Mouse (Mus musculus): ENCODE results near the gene Noc3l.

DNA sequence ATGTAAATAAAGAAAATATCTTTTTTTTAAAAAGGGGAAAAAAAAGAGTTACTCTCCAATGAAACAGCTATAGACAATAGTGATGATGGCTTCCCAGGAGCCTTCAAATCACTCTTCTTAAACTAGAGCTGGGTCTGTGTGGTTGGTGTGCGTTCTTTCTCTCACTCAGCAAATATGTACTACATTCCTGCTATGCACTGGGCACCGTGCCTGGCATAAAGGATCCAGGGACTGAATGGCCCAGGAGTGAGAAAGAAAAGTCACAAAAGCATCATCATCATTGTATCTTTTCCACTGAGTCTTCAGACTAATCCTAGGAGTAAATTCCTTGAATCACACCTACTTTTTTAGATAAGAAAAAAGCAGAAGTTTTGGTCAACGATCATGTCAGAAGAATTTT is 61.9 kb downstream of the Noc3l start:
- TF ChIP-seq CTCF (IDR thresholded peaks at IDR 0.05; ENCODE audit: low read depth, low read length) (no peak), POLR2A (IDR thresholded peaks at IDR 0.05; ENCODE audit: borderline replicate concordance, low read depth, low read length) (no peak)
